Mouse (Mus musculus) intestine, embryonic 15.5 days (tissue): ENCODE results near the gene Dync1li1. TPM values are rescaled to one million over a fixed set of nuclear protein-coding genes. Genes with fewer than 3 reads are reported as not detected.

Experiments used
- ATAC-seq: fragments of 200-750 bp; cut with Nextera tagmentation; 2 replicates; pipeline ENCODE4 v1.8.0; 2017; ENCODE audit warnings: moderate TSS enrichment, moderate library complexity
- H3K27ac ChIP-seq: fragments of 300-500 bp; sonication (generic); 2 replicates; pipeline ENCODE4 v1.5.1; 2015; ENCODE audit warnings: mild to moderate bottlenecking, inconsistent platforms
- H3K27me3 ChIP-seq: fragments of 300-500 bp; sonication (generic); replicated peaks from 2 replicates; pipeline ENCODE4 v1.6.1; 2015; ENCODE audit warnings: inconsistent platforms
- H3K36me3 ChIP-seq: fragments of 300-500 bp; sonication (generic); 2 replicates; pipeline ENCODE4 v1.6.1; 2015; ENCODE audit warnings: inconsistent platforms
- H3K4me1 ChIP-seq: fragments of 300-500 bp; sonication (generic); replicated peaks from 2 replicates; pipeline ENCODE4 v1.6.1; 2015; ENCODE audit warnings: inconsistent platforms
- H3K4me2 ChIP-seq: fragments of 300-500 bp; sonication (generic); replicated peaks from 2 replicates; pipeline ENCODE4 v1.6.1; 2015; ENCODE audit warnings: mild to moderate bottlenecking, inconsistent platforms
- H3K4me3 ChIP-seq: fragments of 300-500 bp; sonication (generic); replicated peaks from 2 replicates; pipeline ENCODE4 v1.5.1; 2015; ENCODE audit warnings: inconsistent platforms
- H3K9ac ChIP-seq: fragments of 300-500 bp; sonication (generic); 2 replicates; pipeline ENCODE4 v1.6.1; 2015; ENCODE audit warnings: inconsistent platforms
- H3K9me3 ChIP-seq: fragments of 300-500 bp; sonication (generic); 2 replicates; pipeline ENCODE4 v1.6.1; 2016; ENCODE audit warnings: inconsistent platforms
- WGBS: fragments of 180-500 bp; shearing (Covaris S2); methylation state at CpG from one replicate; pipeline ENCODE4 v1.1.7; 2015; 5-methylcytosine and 5-hydroxymethylcytosine counted together
- polyA plus RNA-seq: library from polyadenylated mRNA; unstranded; fragments of >200 nt; fragmentation: Nextera tagmentation; extraction: Ambion mirVana; gene quantifications from 2 replicates; pipeline ENCODE4 v1.2.1, GENCODE M21; 2015

The Dync1li1 gene
- polyA plus RNA-seq, 1 experiment from 2014 or later: 49.9 TPM

DNA sequence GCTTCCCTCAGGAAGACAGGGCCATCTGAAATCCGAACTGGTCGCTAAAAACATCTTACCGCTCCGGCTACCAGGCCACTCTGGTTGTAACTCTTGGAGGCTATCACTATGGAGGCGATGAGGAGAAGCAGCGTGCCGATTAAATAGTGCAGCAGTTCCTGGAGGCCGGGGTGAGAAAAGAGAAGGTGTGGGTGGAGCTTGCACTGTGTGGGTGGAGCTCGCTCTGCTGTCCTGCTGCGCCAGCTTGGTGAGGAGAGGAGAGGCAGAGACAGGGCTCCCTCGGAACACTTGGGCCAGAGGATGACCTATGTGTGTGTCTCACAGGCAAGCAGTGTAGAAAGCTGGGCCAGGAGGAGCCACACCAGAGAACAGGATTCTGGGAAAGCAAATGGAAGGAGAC, 73.3 kb downstream of the Dync1li1 start:
- Histone ChIP-seq H3K27ac (no peak overlapping the region), H3K4me1 (no peaks in the 10 kb centered on the region), H3K36me3 (peaks cover 2% of the 10 kb centered on the region), H3K4me2 (no peak overlapping the region), H3K27me3 (no peaks in the 10 kb centered on the region), H3K9ac (no peak overlapping the region), H3K4me3 (no peak overlapping the region), H3K9me3 (no peaks in the 10 kb centered on the region)
- WGBS: 68% methylated on average over 11 of the region's 11 CpGs
- ATAC-seq: no peak

DNA sequence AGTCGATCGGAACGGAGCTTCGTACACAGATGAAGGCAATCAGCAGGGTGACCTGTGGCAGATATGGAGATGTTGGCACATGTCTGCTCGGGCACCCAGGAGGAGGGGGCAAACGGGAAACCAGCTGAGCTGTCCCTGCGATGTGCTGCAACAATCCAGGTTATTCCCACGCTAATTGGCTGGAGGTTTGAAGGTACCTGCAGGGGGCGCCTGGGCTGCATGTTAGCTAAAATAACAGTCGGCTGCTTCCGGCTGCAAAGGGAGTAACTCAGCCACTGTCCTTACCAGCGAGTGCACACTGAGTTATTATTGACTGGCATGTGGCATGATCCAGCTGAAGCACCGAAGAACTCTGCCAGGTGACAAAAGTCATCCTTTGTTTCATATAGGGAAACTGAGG, 74.8 kb downstream of the Dync1li1 start:
- peaks cover 2% of the 10 kb centered on the region for H3K36me3 ChIP-seq
- no peaks in the 10 kb centered on the region for H3K9me3 ChIP-seq
- 61% methylated on average over 13 of the region's 13 CpGs for WGBS
- H3K27ac ChIP-seq: no peak overlapping the region
- no peak for ATAC-seq
- H3K4me1 ChIP-seq: no peaks in the 10 kb centered on the region
- H3K4me3 ChIP-seq: no peak overlapping the region
- H3K9ac ChIP-seq: no peak overlapping the region
- H3K4me2 ChIP-seq: no peak overlapping the region
- H3K27me3 ChIP-seq: no peaks in the 10 kb centered on the region

DNA sequence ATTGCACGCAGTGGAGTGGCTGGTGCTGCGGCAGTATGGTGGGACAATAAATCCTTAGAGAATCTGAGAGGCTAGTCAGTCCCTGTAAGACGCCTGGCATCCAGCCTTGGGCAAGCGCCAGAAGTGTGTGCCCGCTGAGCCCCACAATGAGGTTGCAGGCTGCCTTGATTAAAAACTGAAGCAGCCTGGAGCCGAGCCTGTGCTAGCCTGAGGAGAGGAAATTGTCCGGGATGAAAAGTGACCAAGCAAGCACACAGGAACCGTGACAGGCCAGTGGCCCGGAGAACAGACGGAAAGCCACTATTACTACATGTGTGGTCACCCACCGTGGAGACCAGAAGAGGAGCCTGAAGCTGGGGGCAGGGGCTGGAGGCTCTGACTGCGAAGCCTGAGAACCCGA, 78.4 kb downstream of the Dync1li1 start:
- H3K4me1 ChIP-seq: no peaks in the 10 kb centered on the region
- no peaks in the 10 kb centered on the region for H3K27me3 ChIP-seq
- no peaks in the 10 kb centered on the region for H3K9me3 ChIP-seq
- peaks cover 1% of the 10 kb centered on the region for H3K36me3 ChIP-seq
- no peak for ATAC-seq
- 75% methylated on average over 13 of the region's 13 CpGs for WGBS
- no peak overlapping the region for H3K4me2 ChIP-seq
- no peak overlapping the region for H3K4me3 ChIP-seq
- no peak overlapping the region for H3K9ac ChIP-seq
- H3K27ac ChIP-seq: no peak overlapping the region

GRCm38 (mm10) chr9:114767507-114767906, 78.9 kb downstream of the Dync1li1 start:
- H3K36me3 ChIP-seq: peaks cover 5% of the 10 kb centered on the region
- H3K4me1 ChIP-seq: no peaks in the 10 kb centered on the region
- no peak overlapping the region for H3K27ac ChIP-seq
- no peak overlapping the region for H3K4me2 ChIP-seq
- WGBS: 63% methylated on average over 2 of the region's 2 CpGs
- H3K27me3 ChIP-seq: no peaks in the 10 kb centered on the region
- H3K4me3 ChIP-seq: no peak overlapping the region
- H3K9ac ChIP-seq: no peak overlapping the region
- ATAC-seq: no peak
- H3K9me3 ChIP-seq: no peaks in the 10 kb centered on the region

GRCm38 (mm10) chr9:114768066-114768465, 79.5 kb downstream of the Dync1li1 start:
- Histone ChIP-seq H3K9me3 (no peaks in the 10 kb centered on the region), H3K27me3 (no peaks in the 10 kb centered on the region), H3K9ac (no peak overlapping the region), H3K4me2 (no peak overlapping the region), H3K4me1 (no peaks in the 10 kb centered on the region), H3K27ac (no peak overlapping the region), H3K36me3 (peaks cover 5% of the 10 kb centered on the region), H3K4me3 (no peak overlapping the region)
- ATAC-seq: no peak
- 62% methylated on average over 10 of the region's 10 CpGs for WGBS

- WGBS: 92% methylated on average over 4 of the region's 4 CpGs
- Histone ChIP-seq H3K4me2 (no peak overlapping the region), H3K4me1 (peaks cover 6% of the 10 kb centered on the region; the same call in 1 of the 2 replicates), H3K9ac (no peak overlapping the region), H3K9me3 (no peaks in the 10 kb centered on the region), H3K27ac (no peak overlapping the region), H3K4me3 (no peak overlapping the region), H3K36me3 (peaks cover 5% of the 10 kb centered on the region), H3K27me3 (no peaks in the 10 kb centered on the region)
- ATAC-seq: no peak
Observed at GRCm38 (mm10) chr9:114770224-114770623, 81.6 kb downstream of the Dync1li1 start.

DNA sequence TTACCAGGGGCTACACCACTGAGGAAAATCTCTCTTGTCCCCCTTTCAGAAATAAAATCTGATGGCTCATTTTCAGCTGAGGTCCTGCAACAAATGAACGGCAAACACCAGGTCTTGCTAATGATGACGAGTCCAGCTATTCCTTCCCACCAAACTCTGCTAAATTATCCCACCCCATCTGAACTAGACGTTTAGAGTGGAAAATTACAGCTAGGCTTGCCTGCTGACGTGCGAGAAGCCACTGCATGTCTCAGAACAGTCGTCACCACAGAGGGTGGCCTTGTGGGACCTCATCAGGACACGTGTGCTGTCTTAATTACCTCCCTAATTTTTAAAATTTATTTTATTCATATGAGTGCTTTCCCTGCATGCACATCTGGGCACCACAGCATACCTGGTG, 83.0 kb downstream of the Dync1li1 start:
- Histone ChIP-seq H3K4me2 (no peak overlapping the region), H3K36me3 (peaks cover 5% of the 10 kb centered on the region), H3K4me1 (peaks cover 11% of the 10 kb centered on the region; the same call in 1 of the 2 replicates), H3K4me3 (no peak overlapping the region), H3K27ac (no peak overlapping the region), H3K9me3 (no peaks in the 10 kb centered on the region), H3K9ac (no peak overlapping the region), H3K27me3 (no peaks in the 10 kb centered on the region)
- ATAC-seq: no peak
- WGBS: 84% methylated on average over 7 of the region's 7 CpGs

Other genes starting within 250 kb of the Dync1li1 start
- gene Ccr4, start 183.9 kb upstream of the Dync1li1 start, polyA plus RNA-seq: 0.56 and 0.63 TPM in 2 replicates
- 0.48 and 0.58 TPM in 2 replicates for gene C130032M10Rik, start 173.1 kb upstream of the Dync1li1 start, polyA plus RNA-seq
- 4.1 TPM in 2 replicates for gene Trim71, start 124.4 kb upstream of the Dync1li1 start, polyA plus RNA-seq
- gene Cnot10, start 48.6 kb upstream of the Dync1li1 start, polyA plus RNA-seq: 51.9 and 53.1 TPM in 2 replicates
- 77.5 and 77.7 TPM in 2 replicates for gene Cmtm6, start 42.3 kb downstream of the Dync1li1 start, polyA plus RNA-seq
- gene Cmtm7, start 93.1 kb downstream of the Dync1li1 start, polyA plus RNA-seq: 89.8 and 100 TPM in 2 replicates
- gene Cmtm8, start 155.4 kb downstream of the Dync1li1 start, polyA plus RNA-seq: 56.6 and 63.0 TPM in 2 replicates
- gene Gpd1l, start 245.2 kb downstream of the Dync1li1 start, polyA plus RNA-seq: 20.3 and 21.8 TPM in 2 replicates